Mouse (Mus musculus) CH12.LX (cell line): ENCODE measurements around the gene Ankrd11. TPM values are rescaled to one million over a fixed set of nuclear protein-coding genes. Genes with fewer than 3 reads are reported as not detected.
A peak's percentile ranks its signal among the peaks of the same experiment; 100 is the strongest.

Source experiments
- DNase-seq: peaks from one replicate; pipeline ENCODE4 v3.0.0-alpha.2; 2013; ENCODE audit errors: extremely low read depth
- H3K27ac ChIP-seq: 2 replicates; pipeline ENCODE4 v1.5.1; 2012; ENCODE audit warnings: low read depth, mild to moderate bottlenecking, control low read depth, moderate library complexity; ENCODE audit not compliant: insufficient read depth
- H3K27me3 ChIP-seq: replicated peaks from 2 replicates; pipeline ENCODE3; 2012; ENCODE audit warnings: inconsistent platforms
- H3K36me3 ChIP-seq, 2 experiments: replicated peaks in 1 of 2; 2 replicates each; pipeline versions ENCODE3 to v1.6.1; 2012; ENCODE audit warnings: inconsistent platforms in 1 of 2, low read length in 1 of 2, mild to moderate bottlenecking in 1 of 2, mixed read lengths in 1 of 2, moderate library complexity in 1 of 2; ENCODE audit not compliant: control insufficient read depth in 1 of 2, insufficient read depth in 1 of 2
- H3K4me1 ChIP-seq, 2 experiments: 2 replicates each; pipeline ENCODE4 v1.6.1; 2012; ENCODE audit warnings: inconsistent platforms in 1 of 2, moderate library complexity in 1 of 2; ENCODE audit not compliant: insufficient read depth in 2 of 2, control insufficient read depth in 1 of 2
- H3K4me2 ChIP-seq: 2 replicates; pipeline ENCODE4 v1.6.1; 2012; ENCODE audit warnings: low read depth, mild to moderate bottlenecking, control low read depth; ENCODE audit not compliant: poor library complexity, insufficient read depth, severe bottlenecking
- H3K4me3 ChIP-seq, 3 experiments: fragments of 150-350 bp in 1 of 3; sonication (generic) in 1 of 3; replicated peaks in 1 of 3; 2 replicates each; pipeline versions ENCODE3 to v1.5.1; 2011 to 2012; ENCODE audit warnings: low read depth in 2 of 3, low read length in 2 of 3, mild to moderate bottlenecking in 2 of 3, moderate library complexity in 2 of 3, control low read depth in 1 of 3, improper control_type of control experiment in 1 of 3, inconsistent platforms in 1 of 3, mixed read lengths in 1 of 3; ENCODE audit not compliant: poor library complexity in 1 of 3
- H3K79me2 ChIP-seq: replicated peaks from 2 replicates; pipeline ENCODE4 v1.6.1; 2012; ENCODE audit warnings: mild to moderate bottlenecking, moderate library complexity; ENCODE audit not compliant: control insufficient read depth, poor library complexity, insufficient read depth, severe bottlenecking; ENCODE audit errors: extremely low read depth
- H3K9ac ChIP-seq: 2 replicates; pipeline ENCODE4 v1.6.1; 2012; ENCODE audit warnings: low read depth, mild to moderate bottlenecking, control low read depth, moderate library complexity; ENCODE audit not compliant: insufficient read depth
- H3K9me3 ChIP-seq: replicated peaks from 2 replicates; pipeline ENCODE3; 2012; ENCODE audit warnings: low read length, inconsistent platforms, mixed read lengths
- BHLHE40 ChIP-seq: IDR thresholded peaks from 2 replicates; pipeline ENCODE4 v1.6.1; 2011; ENCODE audit warnings: mild to moderate bottlenecking, low read depth, low read length, improper control_type of control experiment
- CHD2 ChIP-seq: IDR thresholded peaks from 2 replicates; pipeline ENCODE4 v1.6.1; 2011; ENCODE audit warnings: low read length, improper control_type of control experiment
- CTCF ChIP-seq, 2 experiments: IDR thresholded peaks in 1 of 2; conservative IDR thresholded peaks in 1 of 2; 2 replicates each; pipeline ENCODE4 v1.5.1; 2011 to 2012; ENCODE audit warnings: low read depth in 2 of 2, low read length in 2 of 2, improper control_type of control experiment in 1 of 2, inconsistent platforms in 1 of 2, mild to moderate bottlenecking in 1 of 2, moderate library complexity in 1 of 2
- ELF1 ChIP-seq: IDR thresholded peaks from 2 replicates; pipeline ENCODE4 v1.6.1; 2014; ENCODE audit warnings: low read depth, mild to moderate bottlenecking, inconsistent platforms, low read length, improper control_type of control experiment
- GABPA ChIP-seq: IDR thresholded peaks from 2 replicates; pipeline ENCODE4 v1.6.1; 2012; ENCODE audit warnings: low read depth, low read length, improper control_type of control experiment, inconsistent platforms; ENCODE audit not compliant: insufficient replicate concordance
- HCFC1 ChIP-seq: IDR thresholded peaks from 2 replicates; pipeline ENCODE4 v1.6.1; 2012; ENCODE audit warnings: low read depth, mild to moderate bottlenecking, inconsistent platforms, low read length, improper control_type of control experiment
- IRF4 ChIP-seq: IDR thresholded peaks from 2 replicates; pipeline ENCODE4 v1.6.1; 2014; ENCODE audit warnings: low read depth, mild to moderate bottlenecking, inconsistent platforms, low read length, improper control_type of control experiment
- JUN ChIP-seq: IDR thresholded peaks from 2 replicates; pipeline ENCODE4 v1.6.1; 2011; ENCODE audit warnings: low read depth, mild to moderate bottlenecking, low read length, improper control_type of control experiment, moderate library complexity; ENCODE audit not compliant: insufficient read depth
- JUND ChIP-seq: conservative IDR thresholded peaks from 2 replicates; pipeline ENCODE4 v1.6.1; 2011; ENCODE audit warnings: low read depth, low read length, improper control_type of control experiment
- KAT2A ChIP-seq: IDR thresholded peaks from 2 replicates; pipeline ENCODE4 v1.6.1; 2012; ENCODE audit warnings: low read length, improper control_type of control experiment, inconsistent platforms; ENCODE audit not compliant: insufficient replicate concordance
- MAFK ChIP-seq: IDR thresholded peaks from 2 replicates; pipeline ENCODE4 v1.6.1; 2011; ENCODE audit warnings: low read length, improper control_type of control experiment; ENCODE audit not compliant: insufficient replicate concordance
- MAX ChIP-seq: IDR thresholded peaks from 2 replicates; pipeline ENCODE4 v1.6.1; 2011; ENCODE audit warnings: low read length, improper control_type of control experiment
- MYC ChIP-seq: IDR thresholded peaks from 2 replicates; pipeline ENCODE4 v1.6.1; 2011; ENCODE audit warnings: low read depth, mild to moderate bottlenecking, improper control_type of control experiment, low read length
- NRF1 ChIP-seq: IDR thresholded peaks from 2 replicates; pipeline ENCODE4 v1.6.1; 2014; ENCODE audit warnings: low read depth, mild to moderate bottlenecking, inconsistent platforms, low read length, improper control_type of control experiment, moderate library complexity
- POLR2A ChIP-seq: IDR thresholded peaks from 2 replicates; pipeline ENCODE4 v1.6.1; 2011; ENCODE audit warnings: low read depth, mild to moderate bottlenecking, improper control_type of control experiment, low read length
- POLR2AphosphoS2 ChIP-seq: IDR thresholded peaks from 2 replicates; pipeline ENCODE4 v1.6.1; 2011; ENCODE audit warnings: low read depth, low read length, improper control_type of control experiment
- RAD21 ChIP-seq: IDR thresholded peaks from 2 replicates; pipeline ENCODE4 v1.6.1; 2011; ENCODE audit warnings: low read depth, mild to moderate bottlenecking, low read length, improper control_type of control experiment, moderate library complexity
- SIN3A ChIP-seq: IDR thresholded peaks from 2 replicates; pipeline ENCODE4 v1.6.1; 2012; ENCODE audit warnings: low read length, improper control_type of control experiment, inconsistent platforms
- SMC3 ChIP-seq: IDR thresholded peaks from 2 replicates; pipeline ENCODE4 v1.6.1; 2011; ENCODE audit warnings: low read depth, low read length, improper control_type of control experiment
- TBP ChIP-seq: conservative IDR thresholded peaks from 2 replicates; pipeline ENCODE4 v1.6.1; 2011; ENCODE audit warnings: low read depth, low read length, improper control_type of control experiment
- TCF12 ChIP-seq: IDR thresholded peaks from 2 replicates; pipeline ENCODE4 v1.6.1; 2014; ENCODE audit warnings: low read depth, mild to moderate bottlenecking, inconsistent platforms, low read length, improper control_type of control experiment
- USF1 ChIP-seq: IDR thresholded peaks from 2 replicates; pipeline ENCODE4 v1.6.1; 2014; ENCODE audit warnings: low read depth, mild to moderate bottlenecking, inconsistent platforms, low read length, improper control_type of control experiment
- USF2 ChIP-seq: conservative IDR thresholded peaks from 2 replicates; pipeline ENCODE4 v1.6.1; 2011; ENCODE audit warnings: low read depth, low read length, improper control_type of control experiment
- dilution Hi-C: fragments of 300-500 bp; cut with MboI; formaldehyde crosslinking; loops from 2 replicates; pipeline ENCODE4 v1.14.3; 2020; ENCODE audit warnings: low sequenced_read_pairs; ENCODE audit not compliant: extremely low pct_unique_long_range_greater_than_20kb, extremely low pct_ligation_motif_present
- in situ Hi-C: fragments of 300-500 bp; cut with MboI; formaldehyde crosslinking; loops from 3 replicates; pipeline ENCODE4 v1.14.3; 2019; ENCODE audit warnings: low sequenced_read_pairs, low pct_ligation_motif_present, low pct_unique_long_range_greater_than_20kb, mixed read lengths
- polyA plus RNA-seq: library from polyadenylated mRNA; unstranded; fragments of >175 nt; gene quantifications from 2 replicates; pipeline ENCODE4 v1.2.1, GENCODE M21; 2012; ENCODE audit warnings: low read depth; ENCODE audit not compliant: insufficient read length
- total RNA-seq, 2 experiments: library from RNA; depleted of rRNA; stranded (reverse); fragments of 300-350 nt in 1 of 2; fragments of >200 nt in 1 of 2; gene quantifications; 2 replicates each; pipeline ENCODE4 v1.2.3; 2012 to 2014

Ankrd11 gene
- total and polyA plus RNA-seq, 3 experiments = 37.4 to 74.9 (median 60.7) TPM

GRCm38 (mm10) chr8:122922945-122923344, 119.1 kb downstream of the Ankrd11 start:
- Histone ChIP-seq H3K27me3 (no peaks in the 10 kb centered on the region), H3K9ac (no peak overlapping the region), H3K4me2 (no peak overlapping the region; the same call in 1 of the 2 replicates), H3K27ac (no peak overlapping the region), H3K9me3 (no peaks in the 10 kb centered on the region), H3K79me2 (peaks cover 85% of the 10 kb centered on the region), H3K4me3 (no peak overlapping the region), H3K4me1 (peaks cover 19 to 85% of the 10 kb centered on the region in 2 experiments), H3K36me3 (peaks cover 0 to 57% of the 10 kb centered on the region in 2 experiments)
- dilution Hi-C loops = no loop called here
- in situ Hi-C loops = no loop called here
- TF ChIP-seq USF1 = no peak
- TF ChIP-seq SMC3 = no peak
- no peak for TF ChIP-seq NRF1
- no peak for TF ChIP-seq KAT2A
- no peak for TF ChIP-seq GABPA
- TF ChIP-seq BHLHE40 = no peak
- no peak for TF ChIP-seq JUND
- no peak for TF ChIP-seq MYC
- TF ChIP-seq SIN3A = no peak
- TF ChIP-seq MAFK = no peak
- peak; percentile 37 for DNase-seq

DNA sequence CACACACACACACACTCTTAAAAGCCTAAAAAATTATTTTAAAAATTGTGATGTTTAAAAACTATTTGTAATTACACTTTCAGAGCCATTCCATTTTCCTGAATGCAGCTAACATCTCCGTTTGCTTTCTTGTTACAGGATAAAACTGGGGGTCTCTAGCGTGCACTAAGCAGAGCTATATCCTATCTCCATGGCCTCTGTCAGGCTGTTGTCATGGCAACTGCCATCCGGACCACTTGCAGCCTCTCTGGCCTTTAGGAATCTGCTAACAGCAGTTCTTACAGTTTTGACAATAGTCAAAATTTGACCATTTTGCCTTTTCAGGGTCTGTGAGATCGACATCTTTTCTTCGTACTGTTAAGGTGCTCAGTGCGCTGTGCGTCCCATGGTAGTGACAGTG, 121.2 kb downstream of the Ankrd11 start:
- dilution Hi-C loops = no loop called here
- Histone ChIP-seq H3K36me3 (peaks cover 2 to 50% of the 10 kb centered on the region in 2 experiments), H3K27me3 (no peaks in the 10 kb centered on the region)
- no peak for TF ChIP-seq ELF1
- TF ChIP-seq, all 38 proteins: peak for 0
- no peak overlapping the region for H3K4me3 ChIP-seq
- H3K9me3 ChIP-seq = no peaks in the 10 kb centered on the region
- peaks cover 92% of the 10 kb centered on the region for H3K79me2 ChIP-seq
- no peak overlapping the region for H3K27ac ChIP-seq
- no peak for DNase-seq
- peaks cover 28 to 95% of the 10 kb centered on the region in 2 experiments for H3K4me1 ChIP-seq
- in situ Hi-C loops = no loop called here
- H3K9ac ChIP-seq = no peak overlapping the region
- no peak overlapping the region for H3K4me2 ChIP-seq

DNA sequence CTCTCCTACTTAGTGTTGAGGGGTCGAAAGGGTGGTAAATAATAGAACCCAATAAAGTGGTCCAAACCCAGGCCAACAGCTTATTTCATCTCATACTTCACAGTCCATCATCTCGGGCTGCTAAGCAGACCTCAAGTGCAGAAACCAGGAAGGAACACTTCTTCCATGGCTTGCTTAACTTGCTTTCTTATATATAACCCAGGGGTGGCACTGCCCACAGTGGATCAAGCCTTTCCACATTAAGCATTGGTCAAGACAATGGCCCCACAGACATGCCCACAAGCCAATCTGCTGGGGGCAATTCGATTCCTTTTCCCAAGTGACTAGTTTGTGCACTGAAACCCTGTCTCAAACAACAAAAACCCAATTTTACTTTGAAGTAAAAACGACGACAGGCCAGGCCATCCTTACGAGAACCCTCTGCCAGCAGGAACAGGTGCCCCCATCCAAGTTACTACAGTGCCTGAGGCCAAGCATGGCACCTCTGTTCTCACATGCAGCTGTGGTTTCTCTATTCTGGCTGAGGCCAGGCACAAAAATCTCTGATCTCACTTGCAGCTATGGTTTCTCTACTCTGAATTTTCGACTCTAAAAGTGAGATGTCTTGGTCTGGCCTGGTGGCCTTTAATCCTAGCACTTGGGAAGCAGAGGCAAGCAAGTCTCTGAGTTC, 123.5 kb downstream of the Ankrd11 start:
- in situ Hi-C loops = no loop called here
- Histone ChIP-seq H3K36me3 (peaks cover 21 to 61% of the 10 kb centered on the region in 2 experiments), H3K9ac (no peak overlapping the region), H3K4me1 (peaks cover 18 to 86% of the 10 kb centered on the region in 2 experiments), H3K4me3 (no peak overlapping the region), H3K27me3 (no peaks in the 10 kb centered on the region), H3K79me2 (peaks cover 72% of the 10 kb centered on the region), H3K27ac (no peak overlapping the region), H3K4me2 (no peak overlapping the region), H3K9me3 (no peaks in the 10 kb centered on the region)
- no peak for TF ChIP-seq CHD2
- no peak for TF ChIP-seq USF2
- no peak for TF ChIP-seq CTCF (conservative IDR thresholded peaks at IDR 0.05 in 1 of 2, IDR thresholded peaks at IDR 0.05 in 1 of 2; ENCODE audit: low read depth in 2 of 2, low read length in 2 of 2)
- no peak for TF ChIP-seq JUN
- TF ChIP-seq TBP = no peak
- TF ChIP-seq TCF12 = no peak
- TF ChIP-seq MYC = no peak
- TF ChIP-seq IRF4 = no peak
- no peak for TF ChIP-seq KAT2A
- TF ChIP-seq MAX = no peak
- TF ChIP-seq HCFC1 = no peak
- no peak for TF ChIP-seq NRF1
- TF ChIP-seq JUND = no peak
- TF ChIP-seq SMC3 = no peak
- no peak for TF ChIP-seq POLR2AphosphoS2
- no peak for TF ChIP-seq RAD21
- TF ChIP-seq GABPA = no peak
- TF ChIP-seq POLR2A = no peak
- DNase-seq = no peak
- dilution Hi-C loops = no loop called here
